Mouse (Mus musculus): Measurements from ENCODE around the gene BC049352. TPM values are rescaled to one million over a fixed set of nuclear protein-coding genes. Genes with fewer than 3 reads are reported as not detected.

The BC049352 gene
- polyA plus RNA-seq, 1 experiment from 2014 or later: not detected

GRCm38 (mm10) chr9:45167903-45168302 is 13.9 kb upstream of the BC049352 start:
- ATAC-seq (ENCODE audit: low FRiP score, low read depth): no peak
- Histone ChIP-seq H3K4me3 (no peak overlapping the region), H3K27ac (replicated peaks) (no peak overlapping the region), H3K4me1 (no peaks in the 10 kb centered on the region), H3K9ac (replicated peaks) (no peak overlapping the region), H3K9me3 (peaks cover 3% of the 10 kb centered on the region; the same call in 1 of the 2 replicates), H3K4me2 (replicated peaks) (no peak overlapping the region), H3K36me3 (no peaks in the 10 kb centered on the region), H3K27me3 (no peaks in the 10 kb centered on the region)
- WGBS: 78% methylated on average over 5 of the region's 5 CpGs

GRCm38 (mm10) chr9:45170150-45170549 is 11.7 kb upstream of the BC049352 start:
- Histone ChIP-seq H3K4me2 (replicated peaks) (no peak overlapping the region), H3K4me1 (no peaks in the 10 kb centered on the region), H3K27ac (replicated peaks) (no peak overlapping the region), H3K27me3 (no peaks in the 10 kb centered on the region), H3K9ac (replicated peaks) (no peak overlapping the region), H3K9me3 (peaks cover 3% of the 10 kb centered on the region; the same call in 1 of the 2 replicates), H3K36me3 (no peaks in the 10 kb centered on the region), H3K4me3 (no peak overlapping the region)
- ATAC-seq (ENCODE audit: low FRiP score, low read depth): no peak
- 95% methylated on average over 5 of the region's 5 CpGs for WGBS

GRCm38 (mm10) chr9:45171073-45171610 is 10.7 kb upstream of the BC049352 start:
- 75% methylated on average over 1 of the region's 1 CpGs for WGBS
- Histone ChIP-seq H3K36me3 (no peaks in the 10 kb centered on the region), H3K27me3 (no peaks in the 10 kb centered on the region), H3K4me2 (replicated peaks) (no peak overlapping the region), H3K9ac (replicated peaks) (no peak overlapping the region), H3K9me3 (peaks cover 3% of the 10 kb centered on the region; the same call in 1 of the 2 replicates), H3K4me1 (no peaks in the 10 kb centered on the region), H3K4me3 (no peak overlapping the region), H3K27ac (replicated peaks) (no peak overlapping the region)
- no peak for ATAC-seq (ENCODE audit: low FRiP score, low read depth)

GRCm38 (mm10) chr9:45173475-45173874 is 8.3 kb upstream of the BC049352 start:
- Histone ChIP-seq H3K9me3 (peaks cover 3% of the 10 kb centered on the region; the same call in 1 of the 2 replicates), H3K9ac (replicated peaks) (no peak overlapping the region)

GRCm38 (mm10) chr9:45179282-45179681 is 2.5 kb upstream of the BC049352 start:
- no peaks in the 10 kb centered on the region for H3K36me3 ChIP-seq
- no peaks in the 10 kb centered on the region for H3K9me3 ChIP-seq
- no peak overlapping the region for H3K4me2 ChIP-seq (replicated peaks)
- no peak overlapping the region for H3K9ac ChIP-seq (replicated peaks)
- H3K4me3 ChIP-seq: no peak overlapping the region
- H3K4me1 ChIP-seq: no peaks in the 10 kb centered on the region
- H3K27ac ChIP-seq (replicated peaks): no peak overlapping the region
- no peaks in the 10 kb centered on the region; the same call in 1 of the 2 replicates for H3K27me3 ChIP-seq
- no peak for ATAC-seq (ENCODE audit: low FRiP score, low read depth)
- WGBS: 87% methylated on average over 5 of the region's 5 CpGs

More at GRCm38 (mm10) chr9:45173475-45173874, 8.3 kb upstream of the BC049352 start:
- H3K27ac ChIP-seq (replicated peaks): no peak overlapping the region
- no peaks in the 10 kb centered on the region for H3K27me3 ChIP-seq
- no peaks in the 10 kb centered on the region for H3K4me1 ChIP-seq
- H3K4me3 ChIP-seq: no peak overlapping the region
- 75% methylated on average over 3 of the region's 3 CpGs for WGBS
- H3K36me3 ChIP-seq: no peaks in the 10 kb centered on the region
- no peak overlapping the region for H3K4me2 ChIP-seq (replicated peaks)
- ATAC-seq (ENCODE audit: low FRiP score, low read depth): no peak

GRCm38 (mm10) chr9:45182521-45182920 is 714 bp downstream of the BC049352 start:
- no peaks in the 10 kb centered on the region for H3K4me1 ChIP-seq
- H3K4me3 ChIP-seq: no peak overlapping the region
- WGBS: 60% methylated on average over 3 of the region's 3 CpGs
- ATAC-seq (ENCODE audit: low FRiP score, low read depth): no peak
- H3K9me3 ChIP-seq: no peaks in the 10 kb centered on the region
- no peak overlapping the region for H3K4me2 ChIP-seq (replicated peaks)
- H3K9ac ChIP-seq (replicated peaks): no peak overlapping the region
- no peaks in the 10 kb centered on the region for H3K36me3 ChIP-seq
- H3K27me3 ChIP-seq: no peaks in the 10 kb centered on the region; the same call in 1 of the 2 replicates
- no peak overlapping the region for H3K27ac ChIP-seq (replicated peaks)

- Histone ChIP-seq H3K9ac (replicated peaks) (no peak overlapping the region), H3K36me3 (no peaks in the 10 kb centered on the region), H3K4me2 (replicated peaks) (no peak overlapping the region), H3K27me3 (no peaks in the 10 kb centered on the region; the same call in 1 of the 2 replicates), H3K4me3 (no peak overlapping the region), H3K4me1 (no peaks in the 10 kb centered on the region), H3K27ac (replicated peaks) (no peak overlapping the region), H3K9me3 (no peaks in the 10 kb centered on the region)
- ATAC-seq (ENCODE audit: low FRiP score, low read depth): no peak
- WGBS: 88% methylated on average over 6 of the region's 6 CpGs
Measured at GRCm38 (mm10) chr9:45183266-45183665, 1.5 kb downstream of the BC049352 start.

GRCm38 (mm10) chr9:45185250-45185649 is 3.4 kb downstream of the BC049352 start:
- Histone ChIP-seq H3K4me3 (no peak overlapping the region), H3K27me3 (no peaks in the 10 kb centered on the region; the same call in 1 of the 2 replicates), H3K4me2 (replicated peaks) (no peak overlapping the region), H3K4me1 (no peaks in the 10 kb centered on the region), H3K9me3 (no peaks in the 10 kb centered on the region), H3K27ac (replicated peaks) (no peak overlapping the region), H3K9ac (replicated peaks) (no peak overlapping the region), H3K36me3 (no peaks in the 10 kb centered on the region)
- no peak for ATAC-seq (ENCODE audit: low FRiP score, low read depth)
- WGBS: 83% methylated on average over 4 of the region's 4 CpGs

GRCm38 (mm10) chr9:45188570-45189563 is 7.1 kb downstream of the BC049352 start:
- Histone ChIP-seq H3K4me1 (no peaks in the 10 kb centered on the region), H3K4me3 (no peak overlapping the region), H3K4me2 (replicated peaks) (no peak overlapping the region), H3K27ac (replicated peaks) (no peak overlapping the region), H3K9ac (replicated peaks) (no peak overlapping the region), H3K9me3 (no peaks in the 10 kb centered on the region), H3K36me3 (no peaks in the 10 kb centered on the region), H3K27me3 (no peaks in the 10 kb centered on the region)
- 94% methylated on average over 10 of the region's 10 CpGs for WGBS
- no peak for ATAC-seq (ENCODE audit: low FRiP score, low read depth)

GRCm38 (mm10) chr9:45189661-45190174 is 7.9 kb downstream of the BC049352 start:
- H3K4me3 ChIP-seq: no peak overlapping the region
- H3K9ac ChIP-seq (replicated peaks): no peak overlapping the region
- no peak overlapping the region for H3K4me2 ChIP-seq (replicated peaks)
- no peaks in the 10 kb centered on the region for H3K27me3 ChIP-seq
- no peaks in the 10 kb centered on the region for H3K36me3 ChIP-seq
- no peak overlapping the region for H3K27ac ChIP-seq (replicated peaks)
- no peaks in the 10 kb centered on the region for H3K9me3 ChIP-seq
- no peak for ATAC-seq (ENCODE audit: low FRiP score, low read depth)
- WGBS: 84% methylated on average over 4 of the region's 4 CpGs
- no peaks in the 10 kb centered on the region for H3K4me1 ChIP-seq

- no peak overlapping the region for H3K27ac ChIP-seq (replicated peaks)
- no peaks in the 10 kb centered on the region for H3K4me1 ChIP-seq
- no peak overlapping the region for H3K4me2 ChIP-seq (replicated peaks)
- 74% methylated on average over 4 of the region's 4 CpGs for WGBS
- no peak for ATAC-seq (ENCODE audit: low FRiP score, low read depth)
- no peaks in the 10 kb centered on the region for H3K9me3 ChIP-seq
- 0 out of 2 replicates have a peak, but pooled peaks cover 4% of the 10 kb centered on the region for H3K27me3 ChIP-seq
- no peaks in the 10 kb centered on the region for H3K36me3 ChIP-seq
- no peak overlapping the region for H3K9ac ChIP-seq (replicated peaks)
- H3K4me3 ChIP-seq: no peak overlapping the region
Measured at GRCm38 (mm10) chr9:45195468-45195867, 13.7 kb downstream of the BC049352 start.

All from midbrain, embryonic 12.5 days (tissue).